ENCODE assay signal across 7 mouse cellular contexts in genomic region chr5:91861440-91862187, GRCm38 (mm10).
A peak's percentile ranks its signal among the peaks of the same experiment; 100 is the strongest.
DNase-seq lines count a peak whose midpoint lies in the region; ATAC-seq lines count a peak whose summit lies in the region.

No protein-coding gene starts in this region.

- H3K27ac ChIP-seq in embryonic facial prominence, embryonic 15.5 days (replicated peaks), result no peak overlapping the region

- H3K9ac ChIP-seq in embryonic facial prominence, embryonic 15.5 days, result no peak overlapping the region

- no peaks in the 10 kb centered on the region for H3K36me3 ChIP-seq in embryonic facial prominence, embryonic 15.5 days

- ATAC-seq in embryonic facial prominence, embryonic 15.5 days (ENCODE audit: insufficient number of reproducible peaks, low FRiP score, low TSS enrichment, low read depth), result peak; percentile 86
- ATAC-seq in megakaryocyte-erythroid progenitor cell, adult 5-6 weeks (replicated peaks; ENCODE audit: low FRiP score, low TSS enrichment, poor library complexity, severe bottlenecking), result peak; percentile 62

- no peaks in the 10 kb centered on the region; the same call in 1 of the 2 replicates for H3K4me1 ChIP-seq in embryonic facial prominence, embryonic 15.5 days

- no peaks in the 10 kb centered on the region for H3K9me3 ChIP-seq in embryonic facial prominence, embryonic 15.5 days (replicated peaks)

- H3K27me3 ChIP-seq in embryonic facial prominence, embryonic 15.5 days, result no peaks in the 10 kb centered on the region

- DNase-seq in kidney, adult 8-10 months, result peak; percentile 1 to 3
- no peak for DNase-seq in kidney, adult 18-20 months
- peak; percentile 16 for DNase-seq in urinary bladder, postnatal 25 days (ENCODE audit: low spot score)
- DNase-seq in urinary bladder, adult 2 months (ENCODE audit: low spot score), result no peak
- no peak for DNase-seq in c-Kit-positive CD71-positive TER-119-positive erythroid progenitor cells, embryonic 14.5 days (ENCODE audit: low spot score)

- H3K4me2 ChIP-seq in embryonic facial prominence, embryonic 15.5 days (replicated peaks), result no peak overlapping the region

- WGBS in embryonic facial prominence, embryonic 15.5 days, result 58% methylated on average over 11 of the region's 11 CpGs

- H3K4me3 ChIP-seq in embryonic facial prominence, embryonic 15.5 days (replicated peaks), result no peak overlapping the region

Comparison
In these comparisons a context has a peak if more than half of its experiments do, and no peak if none do; other contexts are left out.
1. DNase-seq: peak in kidney, adult 8-10 months (2 of 2) and urinary bladder, postnatal 25 days (single experiment); none in kidney, adult 18-20 months (single experiment), urinary bladder, adult 2 months (single experiment) and c-Kit-positive CD71-positive TER-119-positive erythroid progenitor cells, embryonic 14.5 days (single experiment).